Mouse (Mus musculus) intestine, embryonic 16.5 days (tissue): Measurements from ENCODE around the gene Rpl13a. TPM values are rescaled to one million over a fixed set of nuclear protein-coding genes. Genes with fewer than 3 reads are reported as not detected.
A peak's percentile ranks its signal among the peaks of the same experiment; 100 is the strongest.
"Not testable (repeated sequence)": the region's sequence is repeated elsewhere in the genome, so short reads cannot be mapped to it uniquely, and the experiment has no call there.

Source experiments
- ATAC-seq: fragments of 200-750 bp; cut with Nextera tagmentation; 2 replicates; pipeline ENCODE4 v1.8.0; 2017; ENCODE audit warnings: moderate TSS enrichment, moderate library complexity
- H3K27ac ChIP-seq: fragments of 300-500 bp; sonication (generic); 2 replicates; pipeline ENCODE4 v1.5.1; 2014; ENCODE audit warnings: mild to moderate bottlenecking, low read length
- H3K27me3 ChIP-seq: fragments of 300-500 bp; sonication (generic); replicated peaks from 2 replicates; pipeline ENCODE4 v1.6.1; 2014; ENCODE audit warnings: low read length, control low read depth, mixed read lengths; ENCODE audit not compliant: control insufficient read depth, insufficient read depth
- H3K36me3 ChIP-seq: fragments of 300-500 bp; sonication (generic); 2 replicates; pipeline ENCODE4 v1.6.1; 2014; ENCODE audit warnings: low read length, control low read depth; ENCODE audit not compliant: control insufficient read depth, insufficient read depth
- H3K4me1 ChIP-seq: fragments of 300-500 bp; sonication (generic); 2 replicates; pipeline ENCODE4 v1.6.1; 2014; ENCODE audit warnings: low read length, control low read depth, mixed read lengths; ENCODE audit not compliant: control insufficient read depth, insufficient read depth
- H3K4me2 ChIP-seq: fragments of 300-500 bp; sonication (generic); 2 replicates; pipeline ENCODE4 v1.6.1; 2014; ENCODE audit warnings: low read depth, low read length, control low read depth
- H3K4me3 ChIP-seq: fragments of 300-500 bp; sonication (generic); 2 replicates; pipeline ENCODE4 v1.5.1; 2014; ENCODE audit warnings: mild to moderate bottlenecking, low read length
- H3K9ac ChIP-seq: fragments of 300-500 bp; sonication (generic); 2 replicates; pipeline ENCODE4 v1.6.1; 2014; ENCODE audit warnings: low read depth, low read length
- H3K9me3 ChIP-seq: fragments of 300-500 bp; sonication (generic); 2 replicates; pipeline ENCODE4 v1.6.1; 2016; ENCODE audit warnings: low read length, control low read depth; ENCODE audit not compliant: control insufficient read depth
- WGBS: fragments of 180-500 bp; shearing (Covaris S2); extraction: QIAGEN DNeasy Blood & Tissue Kit; methylation state at CpG from one replicate; pipeline ENCODE4 v1.1.7; 2014; 5-methylcytosine and 5-hydroxymethylcytosine counted together
- polyA plus RNA-seq: library from polyadenylated mRNA; unstranded; fragments of >200 nt; fragmentation: Nextera tagmentation; extraction: Ambion mirVana; gene quantifications from 2 replicates; pipeline ENCODE4 v1.2.1, GENCODE M21; 2015

The Rpl13a gene
- 1,233 and 1,311 TPM in 2 replicates for polyA plus RNA-seq

- Histone ChIP-seq H3K27me3 (no peaks in the 10 kb centered on the region), H3K4me1 (peaks cover 21% of the 10 kb centered on the region), H3K27ac (peak within 1 kb of the TSS; percentile 92), H3K36me3 (peaks cover 20% of the 10 kb centered on the region), H3K4me3 (peak within 1 kb of the TSS; percentile 77), H3K4me2 (peak within 1 kb of the TSS; percentile 73), H3K9ac (peak within 1 kb of the TSS; percentile 97), H3K9me3 (peaks cover 3% of the 10 kb centered on the region; the same call in 1 of the 2 replicates)
- under 1% methylated on average over 48 of the region's 48 CpGs for WGBS
- ATAC-seq = peak; percentile 91
These were observed at the start of gene Rpl13a for GRCm38 (mm10) chr7:45128624-45129246. Rpl13a (minus strand) TSS chr7:45128761.

- H3K9me3 ChIP-seq = no peaks in the 10 kb centered on the region
- H3K9ac ChIP-seq = no peak overlapping the region
- 2% methylated on average over 31 of the region's 31 CpGs for WGBS
- H3K4me1 ChIP-seq = 0 out of 2 replicates have a peak, but pooled peaks cover 8% of the 10 kb centered on the region
- H3K27me3 ChIP-seq = peaks cover 73% of the 10 kb centered on the region
- H3K4me3 ChIP-seq = peak overlapping the region; percentile 1; the same call in 1 of the 2 replicates
- no peak for ATAC-seq
- no peak overlapping the region for H3K4me2 ChIP-seq
- no peak overlapping the region for H3K27ac ChIP-seq
- no peaks in the 10 kb centered on the region for H3K36me3 ChIP-seq
These were observed 47.8 kb upstream of the Rpl13a start for GRCm38 (mm10) chr7:45176356-45176755.

- no peak for ATAC-seq
- no peaks in the 10 kb centered on the region for H3K9me3 ChIP-seq
- 0 out of 2 replicates have a peak, but pooled peaks cover 8% of the 10 kb centered on the region for H3K4me1 ChIP-seq
- H3K4me2 ChIP-seq = no peak overlapping the region
- peaks cover 68% of the 10 kb centered on the region for H3K27me3 ChIP-seq
- H3K4me3 ChIP-seq = peak overlapping the region; percentile 1; the same call in 1 of the 2 replicates
- H3K27ac ChIP-seq = no peak overlapping the region
- 2% methylated on average over 23 of the region's 23 CpGs for WGBS
- no peaks in the 10 kb centered on the region for H3K36me3 ChIP-seq
- H3K9ac ChIP-seq = no peak overlapping the region
These were observed 47.4 kb upstream of the Rpl13a start for GRCm38 (mm10) chr7:45175929-45176328.

- no peak overlapping the region for H3K4me3 ChIP-seq
- H3K9ac ChIP-seq = no peak overlapping the region
- no peak overlapping the region for H3K4me2 ChIP-seq
- ATAC-seq = no peak
- no peak overlapping the region for H3K27ac ChIP-seq
- no peaks in the 10 kb centered on the region for H3K36me3 ChIP-seq
- peaks cover 4% of the 10 kb centered on the region; the same call in 1 of the 2 replicates for H3K9me3 ChIP-seq
- WGBS = 4% methylated on average over 13 of the region's 13 CpGs
- H3K27me3 ChIP-seq = peaks cover 64% of the 10 kb centered on the region
- H3K4me1 ChIP-seq = 0 out of 2 replicates have a peak, but pooled peaks cover 8% of the 10 kb centered on the region
These were observed 46.8 kb upstream of the Rpl13a start for GRCm38 (mm10) chr7:45175398-45175797.

- ATAC-seq = no peak; the same call in 1 of the 2 replicates
- 5% methylated on average over 29 of the region's 29 CpGs for WGBS
These were observed 46.2 kb upstream of the Rpl13a start for GRCm38 (mm10) chr7:45174567-45175280.

GRCm38 (mm10) chr7:45173772-45174171, 45.2 kb upstream of the Rpl13a start:
- ATAC-seq = not testable (repeated sequence)

More at GRCm38 (mm10) chr7:45174567-45175280, 46.2 kb upstream of the Rpl13a start:
- Histone ChIP-seq H3K9me3 (peaks cover 10% of the 10 kb centered on the region), H3K36me3 (no peaks in the 10 kb centered on the region), H3K4me2 (no peak overlapping the region), H3K27ac (no peak overlapping the region), H3K27me3 (peaks cover 61% of the 10 kb centered on the region), H3K9ac (no peak overlapping the region), H3K4me1 (0 out of 2 replicates have a peak, but pooled peaks cover 8% of the 10 kb centered on the region), H3K4me3 (peak overlapping the region; percentile 5; the same call in 1 of the 2 replicates)

GRCm38 (mm10) chr7:45172974-45173373, 44.4 kb upstream of the Rpl13a start:
- no peak for ATAC-seq
- Histone ChIP-seq H3K4me3 (no peak overlapping the region), H3K9ac (no peak overlapping the region), H3K27me3 (peaks cover 59% of the 10 kb centered on the region), H3K36me3 (no peaks in the 10 kb centered on the region), H3K4me2 (no peak overlapping the region), H3K9me3 (peaks cover 19% of the 10 kb centered on the region), H3K27ac (no peak overlapping the region), H3K4me1 (0 out of 2 replicates have a peak, but pooled peaks cover 8% of the 10 kb centered on the region)
- 58% methylated on average over 7 of the region's 7 CpGs for WGBS

More at GRCm38 (mm10) chr7:45173772-45174171, 45.2 kb upstream of the Rpl13a start:
- H3K4me1 ChIP-seq, H3K36me3 ChIP-seq, H3K9ac ChIP-seq, H3K27ac ChIP-seq, H3K4me3 ChIP-seq, H3K4me2 ChIP-seq: not testable (repeated sequence)
- H3K27me3 ChIP-seq = peaks cover 59% of the 10 kb centered on the region
- peaks cover 19% of the 10 kb centered on the region for H3K9me3 ChIP-seq
- 73% methylated on average over 1 of the region's 1 CpGs for WGBS

- peaks cover 19% of the 10 kb centered on the region for H3K9me3 ChIP-seq
- no peak overlapping the region for H3K4me2 ChIP-seq
- H3K4me3 ChIP-seq = no peak overlapping the region
- no peaks in the 10 kb centered on the region for H3K4me1 ChIP-seq
- H3K27ac ChIP-seq = no peak overlapping the region
- H3K27me3 ChIP-seq = peaks cover 55% of the 10 kb centered on the region
- no peaks in the 10 kb centered on the region for H3K36me3 ChIP-seq
- no peak overlapping the region for H3K9ac ChIP-seq
- 90% methylated on average over 3 of the region's 3 CpGs for WGBS
- no peak for ATAC-seq
These were observed 40.9 kb upstream of the Rpl13a start for GRCm38 (mm10) chr7:45169495-45169894.

- Histone ChIP-seq H3K4me1 (peaks cover 4% of the 10 kb centered on the region; the same call in 1 of the 2 replicates), H3K27me3 (peaks cover 57% of the 10 kb centered on the region), H3K27ac (no peak overlapping the region), H3K9me3 (peaks cover 19% of the 10 kb centered on the region), H3K4me2 (no peak overlapping the region), H3K36me3 (no peaks in the 10 kb centered on the region), H3K4me3 (no peak overlapping the region), H3K9ac (no peak overlapping the region)
- no peak for ATAC-seq
- 8% methylated on average over 24 of the region's 24 CpGs for WGBS
These were observed 40.1 kb upstream of the Rpl13a start for GRCm38 (mm10) chr7:45168656-45169055.
